Mouse (Mus musculus): ENCODE data around the gene Rps10.

- TF ChIP-seq POLR2A (IDR thresholded peaks at IDR 0.05; ENCODE audit: low read depth, low read length) (no peak), CTCF (IDR thresholded peaks at IDR 0.05; ENCODE audit: extremely low read depth, insufficient read length, insufficient replicate concordance, low read depth, low read length) (no peak)
These were observed 25.6 kb downstream of the Rps10 start for GRCm38 (mm10) chr17:27610679-27611518.

Data from small intestine, adult 2 months (tissue).